Mouse (Mus musculus) megakaryocyte, embryonic 14.5 days (primary cell): ENCODE results near the gene Rangrf.

Experiments
- FLI1 ChIP-seq: IDR thresholded peaks from 2 replicates; pipeline ENCODE4 v1.6.1; 2012; ENCODE audit warnings: low read length, inconsistent platforms, mixed read lengths
- GATA1 ChIP-seq: IDR thresholded peaks from 3 replicates; pipeline ENCODE4 v1.6.1; 2012; ENCODE audit warnings: mixed read lengths, low read length, inconsistent platforms, borderline replicate concordance

DNA sequence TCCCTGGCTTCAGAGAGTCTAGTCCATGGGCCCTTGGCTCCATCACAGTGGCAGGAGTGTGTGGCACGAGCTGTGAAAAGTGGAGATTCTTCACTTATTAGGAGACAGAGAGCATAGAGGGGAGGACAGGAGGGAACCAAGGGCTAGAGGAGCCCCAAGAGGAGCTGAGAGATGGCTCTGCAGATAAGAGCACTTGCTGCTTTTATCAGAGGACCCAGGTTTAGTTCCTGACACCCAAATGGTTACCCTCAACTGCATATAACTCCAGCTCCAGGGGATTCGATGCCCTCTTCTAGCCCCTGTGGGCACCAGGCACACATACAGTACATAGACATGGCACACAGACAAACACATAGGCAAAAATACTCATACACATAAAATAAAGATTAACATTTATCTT is 50.2 kb downstream of the Rangrf start:
- TF ChIP-seq GATA1, result no peak
- no peak for TF ChIP-seq FLI1
